8 mouse cellular contexts compared by ENCODE assay signal in the genomic region with DNA sequence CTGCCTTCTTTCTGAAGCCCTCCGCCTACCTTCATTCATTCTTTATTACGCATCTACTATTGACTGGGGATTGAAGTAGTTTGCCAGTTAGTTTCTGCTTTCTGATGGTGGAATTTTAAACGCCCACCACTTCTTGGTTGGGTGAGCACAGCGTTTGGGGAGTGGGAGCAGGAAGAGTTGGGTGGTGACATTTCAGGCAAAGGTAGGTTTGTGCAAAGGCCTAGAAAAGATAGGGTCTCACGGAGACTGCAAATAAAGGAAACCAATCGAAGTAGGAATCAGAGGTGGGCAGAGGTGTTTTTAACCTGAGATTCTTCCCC. TPM values are rescaled to one million over a fixed set of nuclear protein-coding genes. Genes with fewer than 3 reads are reported as not detected.
DNase-seq lines count a peak whose midpoint lies in the region; ATAC-seq and TF ChIP-seq lines count a peak whose summit lies in the region.

No protein-coding gene starts in this region.

- no peak for TF ChIP-seq CTCF in heart, postnatal 0 days (IDR thresholded peaks at IDR 0.05; ENCODE audit: low read depth)
- no peak for TF ChIP-seq CTCF in bone marrow, adult 2 months (IDR thresholded peaks at IDR 0.05; ENCODE audit: control insufficient read depth, insufficient read depth, low read length)

- no peak for TF ChIP-seq EP300 in heart, postnatal 0 days (IDR thresholded peaks at IDR 0.05; ENCODE audit: low read depth)

- 11% methylated on average over 6 of the region's 6 CpGs for WGBS in heart, postnatal 0 days
- 9% methylated on average over 6 of the region's 6 CpGs for WGBS in bone marrow, adult 2 months
- WGBS in hindbrain, embryonic 11.5 days: 14% methylated on average over 6 of the region's 6 CpGs
- WGBS in midbrain, embryonic 13.5 days: 6% methylated on average over 6 of the region's 6 CpGs

- intact Hi-C loops in heart, postnatal 36 days (cut with DNase I): loop anchor here (1.0 to 2.0 kb wide), 2 partner anchors 25 to 48 kb away; partner anchors contain the start of gene Ppih

- H3K27me3 ChIP-seq in heart, postnatal 0 days (ENCODE audit: control insufficient read depth, insufficient read depth, low read length): no peaks in the 10 kb centered on the region
- H3K27me3 ChIP-seq in hindbrain, embryonic 11.5 days (ENCODE audit: control insufficient read depth, insufficient read depth, low read length): no peaks in the 10 kb centered on the region
- no peaks in the 10 kb centered on the region for H3K27me3 ChIP-seq in midbrain, embryonic 13.5 days

- peak overlapping the region; percentile 49 for H3K9ac ChIP-seq in heart, postnatal 0 days (replicated peaks; ENCODE audit: low read depth, low read length)
- peak overlapping the region; percentile 86 for H3K9ac ChIP-seq in hindbrain, embryonic 11.5 days (ENCODE audit: low read depth, low read length)
- H3K9ac ChIP-seq in midbrain, embryonic 13.5 days (replicated peaks): peak overlapping the region; percentile 83

- H3K27ac ChIP-seq in heart, postnatal 0 days (ENCODE audit: low read depth): peak overlapping the region; percentile 81
- H3K27ac ChIP-seq in bone marrow, adult 2 months (ENCODE audit: control insufficient read depth, insufficient read depth, low read depth, low read length, poor library complexity): no peak overlapping the region
- H3K27ac ChIP-seq in hindbrain, embryonic 11.5 days (ENCODE audit: low read depth, low read length): 0 out of 2 replicates have a peak overlapping the region, but pooled peaks have one; percentile 87
- peak overlapping the region; percentile 95 for H3K27ac ChIP-seq in midbrain, embryonic 13.5 days

- H3K4me3 ChIP-seq in heart, postnatal 0 days (ENCODE audit: low read depth, low read length): peak overlapping the region; percentile 91
- peak overlapping the region; percentile 43 for H3K4me3 ChIP-seq in bone marrow, adult 2 months (replicated peaks; ENCODE audit: control insufficient read depth, low read depth, low read length)
- peak overlapping the region; percentile 80 for H3K4me3 ChIP-seq in hindbrain, embryonic 11.5 days (ENCODE audit: low read depth, low read length)
- H3K4me3 ChIP-seq in midbrain, embryonic 13.5 days (replicated peaks): peak overlapping the region; percentile 97

- H3K9me3 ChIP-seq in heart, postnatal 0 days (replicated peaks; ENCODE audit: control insufficient read depth, low read length): no peaks in the 10 kb centered on the region
- H3K9me3 ChIP-seq in hindbrain, embryonic 11.5 days (ENCODE audit: control insufficient read depth, low read length): no peaks in the 10 kb centered on the region
- no peaks in the 10 kb centered on the region for H3K9me3 ChIP-seq in midbrain, embryonic 13.5 days

- H3K4me1 ChIP-seq in heart, postnatal 0 days (ENCODE audit: control insufficient read depth, insufficient read depth): peaks cover 11% of the 10 kb centered on the region
- no peaks in the 10 kb centered on the region; the same call in 1 of the 2 replicates for H3K4me1 ChIP-seq in bone marrow, adult 2 months (ENCODE audit: control insufficient read depth, insufficient read depth, low read length)
- no peaks in the 10 kb centered on the region for H3K4me1 ChIP-seq in hindbrain, embryonic 11.5 days (replicated peaks; ENCODE audit: control insufficient read depth, insufficient read depth, low read length)
- H3K4me1 ChIP-seq in midbrain, embryonic 13.5 days (replicated peaks): peaks cover 33% of the 10 kb centered on the region

- no peak for ATAC-seq in heart, postnatal 0 days (ENCODE audit: insufficient read depth, low read depth)
- ATAC-seq in hindbrain, embryonic 11.5 days (ENCODE audit: low FRiP score): no peak
- ATAC-seq in midbrain, embryonic 13.5 days: no peak
- no peak for ATAC-seq in megakaryocyte-erythroid progenitor cell, adult 5-6 weeks (replicated peaks; ENCODE audit: low FRiP score, low TSS enrichment, poor library complexity, severe bottlenecking)

- no peak for DNase-seq in heart, postnatal 0 days (ENCODE audit: low spot score)
- DNase-seq in heart, postnatal 36 days: no peak
- DNase-seq in hindbrain, embryonic 11.5 days (ENCODE audit: low spot score): peak; percentile 42
- no peak for DNase-seq in thymus, postnatal 4 days
- no peak for DNase-seq in kidney, postnatal 25 days

- peak overlapping the region; percentile 56 for H3K4me2 ChIP-seq in heart, postnatal 0 days (ENCODE audit: low read depth, low read length)
- peak overlapping the region; percentile 39 for H3K4me2 ChIP-seq in hindbrain, embryonic 11.5 days (replicated peaks; ENCODE audit: low read depth, low read length)
- peak overlapping the region; percentile 61 for H3K4me2 ChIP-seq in midbrain, embryonic 13.5 days (replicated peaks)

- no peak for TF ChIP-seq POLR2A in bone marrow, adult 2 months (IDR thresholded peaks at IDR 0.05; ENCODE audit: borderline replicate concordance, control insufficient read depth, low read depth, low read length)

- 0 out of 2 replicates have a peak, but pooled peaks cover 4% of the 10 kb centered on the region for H3K36me3 ChIP-seq in heart, postnatal 0 days (replicated peaks; ENCODE audit: control insufficient read depth, insufficient read depth, low read length)
- H3K36me3 ChIP-seq in hindbrain, embryonic 11.5 days (ENCODE audit: control insufficient read depth, insufficient read depth, low read length): no peaks in the 10 kb centered on the region
- H3K36me3 ChIP-seq in midbrain, embryonic 13.5 days: peaks cover 8% of the 10 kb centered on the region; the same call in 1 of the 2 replicates

RNA-seq across cellular contexts. Expression of gene Ybx1, which starts 0.7 kb away (rescaled TPM):
- total RNA-seq in heart, postnatal 0 days (2014; rRNA removed; ENCODE audit: low replicate concordance): 292 and 309 TPM in 2 replicates
- polyA plus RNA-seq in heart, postnatal 0 days (2015; fragmentation: Nextera tagmentation; extraction: Ambion mirVana): 515 and 546 TPM in 2 replicates
- total RNA-seq in heart, postnatal 36 days (2021): 100 to 1,000 TPM; 786 to 814 TPM
- polyA plus RNA-seq in bone marrow, adult 2 months (2011; ENCODE audit: insufficient read depth, insufficient read length, low replicate concordance, missing spikeins): 212 and 389 TPM in 2 replicates
- 1,193 and 1,290 TPM in 2 replicates for polyA plus RNA-seq in hindbrain, embryonic 11.5 days (2014; fragmentation: Nextera tagmentation; extraction: Ambion mirVana)
- polyA plus RNA-seq in midbrain, embryonic 13.5 days (2015; fragmentation: Nextera tagmentation; extraction: Ambion mirVana): 723 and 839 TPM in 2 replicates
- total RNA-seq in megakaryocyte-erythroid progenitor cell, adult 5-6 weeks (2014; fragmentation: Nextera tagmentation): 1,098 and 1,257 TPM in 2 replicates
- total RNA-seq in megakaryocyte-erythroid progenitor cell, adult 5-6 weeks (2017): 1,610 and 1,654 TPM in 2 replicates

RNA-seq across cellular contexts. Expression of gene Ppih, which starts 25.3 kb away (rescaled TPM):
- total RNA-seq in heart, postnatal 0 days (2014; rRNA removed; ENCODE audit: low replicate concordance): 15.2 and 31.1 TPM in 2 replicates
- polyA plus RNA-seq in heart, postnatal 0 days (2015; fragmentation: Nextera tagmentation; extraction: Ambion mirVana): 21.5 and 26.0 TPM in 2 replicates
- 10 to 100 TPM in 1 of 2 experiments, 1 to 10 TPM in 1; 9.4 to 12.2 TPM for total RNA-seq in heart, postnatal 36 days (2021)
- 45.5 and 99.6 TPM in 2 replicates for polyA plus RNA-seq in bone marrow, adult 2 months (2011; ENCODE audit: insufficient read depth, insufficient read length, low replicate concordance, missing spikeins)
- polyA plus RNA-seq in hindbrain, embryonic 11.5 days (2014; fragmentation: Nextera tagmentation; extraction: Ambion mirVana): 109 and 115 TPM in 2 replicates
- polyA plus RNA-seq in midbrain, embryonic 13.5 days (2015; fragmentation: Nextera tagmentation; extraction: Ambion mirVana): 77.2 and 78.3 TPM in 2 replicates
- total RNA-seq in megakaryocyte-erythroid progenitor cell, adult 5-6 weeks (2014; fragmentation: Nextera tagmentation): 158 and 164 TPM in 2 replicates
- total RNA-seq in megakaryocyte-erythroid progenitor cell, adult 5-6 weeks (2017): 164 and 168 TPM in 2 replicates

RNA-seq across cellular contexts. Expression of gene Cldn19, which starts 39.9 kb away (rescaled TPM):
- total RNA-seq in heart, postnatal 0 days (2014; rRNA removed; ENCODE audit: low replicate concordance): not detected in 2 replicates
- polyA plus RNA-seq in heart, postnatal 0 days (2015; fragmentation: Nextera tagmentation; extraction: Ambion mirVana): 0.05 TPM in 1 of 2 replicates, not detected in the other
- not detected for total RNA-seq in heart, postnatal 36 days (2021)
- 0.54 and 1.2 TPM in 2 replicates for polyA plus RNA-seq in bone marrow, adult 2 months (2011; ENCODE audit: insufficient read depth, insufficient read length, low replicate concordance, missing spikeins)
- 0.18 and 0.25 TPM in 2 replicates for polyA plus RNA-seq in hindbrain, embryonic 11.5 days (2014; fragmentation: Nextera tagmentation; extraction: Ambion mirVana)
- polyA plus RNA-seq in midbrain, embryonic 13.5 days (2015; fragmentation: Nextera tagmentation; extraction: Ambion mirVana): 0.55 and 1.3 TPM in 2 replicates
- total RNA-seq in megakaryocyte-erythroid progenitor cell, adult 5-6 weeks (2014; fragmentation: Nextera tagmentation): not detected in 2 replicates
- not detected in 2 replicates for total RNA-seq in megakaryocyte-erythroid progenitor cell, adult 5-6 weeks (2017)

Comparison
In these comparisons a context has a peak if more than half of its experiments do, and no peak if none do; other contexts are left out.
1. H3K4me3 ChIP-seq: peak in every context shown above with its lines; median percentile 97 in midbrain, embryonic 13.5 days; 91 in heart, postnatal 0 days; 80 in hindbrain, embryonic 11.5 days; 43 in bone marrow, adult 2 months.